Mouse (Mus musculus): ENCODE measurements around the gene Mgat2.
"Not testable (repeated sequence)": the region's sequence is repeated elsewhere in the genome, so short reads cannot be mapped to it uniquely, and the experiment has no call there.

The Mgat2 gene

DNA sequence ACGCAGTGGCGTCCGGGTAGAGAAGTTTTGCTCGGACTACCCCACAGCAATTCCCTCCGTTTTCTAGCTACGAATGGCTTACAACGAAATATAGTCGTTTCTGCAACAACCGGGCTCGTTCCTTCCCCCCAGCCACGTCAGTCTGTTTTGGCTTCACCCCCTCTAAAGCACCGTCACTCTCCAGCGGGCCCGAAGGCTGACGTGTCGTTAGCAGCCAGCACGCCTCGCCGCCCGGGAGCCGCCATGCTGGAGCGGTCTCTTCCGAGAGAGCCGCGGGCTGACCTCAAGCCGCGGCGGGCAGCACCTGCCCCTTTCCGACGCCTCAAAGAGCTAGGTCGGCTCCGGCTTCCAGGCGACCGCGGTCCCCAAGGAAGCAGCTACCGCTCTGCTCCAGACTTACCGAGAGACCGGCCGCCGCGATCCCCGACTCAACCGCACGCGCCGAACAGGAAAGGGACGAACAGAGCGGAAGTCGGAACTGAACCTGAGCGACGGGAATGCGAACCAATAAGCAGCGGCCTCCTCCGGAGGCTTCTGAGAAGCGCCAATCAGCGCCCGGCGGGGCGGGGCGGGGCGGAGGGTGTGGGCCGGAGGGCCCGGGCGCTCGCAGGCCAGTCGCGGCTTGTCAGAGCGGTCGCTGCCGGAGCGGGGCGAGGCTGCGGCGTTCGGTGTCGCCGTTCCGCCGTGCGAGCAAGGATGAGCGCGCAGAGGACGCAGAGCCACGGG lies at the start of gene Mgat2, which contains the start of gene Rpl36al:
Gene Mgat2, plus strand, starts transcription at position 575 of the 726 bp plus-strand sequence.
Gene Rpl36al, minus strand, starts transcription at position 501 of the 726 bp plus-strand sequence.
- DNase-seq (ENCODE audit: low read depth, low spot score), result peak; percentile 98

DNA sequence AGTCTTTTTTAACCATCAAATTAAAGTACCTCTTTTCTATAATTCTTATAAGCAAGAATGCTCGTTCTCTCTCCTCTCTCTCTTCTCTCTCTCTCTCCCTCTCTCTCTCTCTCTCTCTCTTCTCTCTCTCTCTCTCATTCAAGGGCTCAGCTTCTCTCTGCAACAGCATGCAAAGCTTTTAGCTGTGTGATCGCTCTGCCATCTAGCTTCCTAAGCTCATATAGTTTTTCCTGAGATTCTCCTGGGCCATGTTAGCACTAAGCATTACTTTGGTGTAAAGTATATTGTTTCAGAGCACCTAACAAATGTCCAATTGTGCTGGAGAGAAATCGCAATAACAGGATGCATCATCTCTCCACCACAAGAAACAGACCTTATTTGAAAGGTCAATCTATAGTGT lies 44.8 kb upstream of the Mgat2 start:
- DNase-seq (ENCODE audit: low read depth, low spot score), result no peak

- DNase-seq (ENCODE audit: low read depth, low spot score), result no peak
Observed at GRCm38 (mm10) chr12:69139841-69140240, 44.1 kb upstream of the Mgat2 start.

DNA sequence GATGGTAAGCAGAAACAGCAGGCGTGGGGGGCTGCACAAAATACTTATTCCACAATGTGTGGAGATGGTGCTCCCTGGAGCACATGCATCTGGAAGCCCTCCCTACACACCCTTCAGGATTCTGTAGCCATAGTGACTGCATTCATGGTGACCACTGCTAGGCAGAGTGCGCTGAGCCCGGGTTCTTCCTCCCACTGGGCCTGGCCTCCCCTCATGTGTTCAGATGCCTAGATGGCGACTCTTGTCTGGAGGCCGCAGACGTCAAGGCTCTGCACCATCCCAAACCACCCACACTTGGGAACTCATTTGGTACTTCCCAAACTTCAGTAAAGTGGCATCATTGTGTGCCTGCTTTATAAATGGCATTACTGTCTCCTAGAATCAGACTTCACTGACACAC lies 40.5 kb upstream of the Mgat2 start:
- no peak for DNase-seq (ENCODE audit: low read depth, low spot score)

- DNase-seq (ENCODE audit: low read depth, low spot score), result no peak
Observed at GRCm38 (mm10) chr12:69147166-69147735, 36.7 kb upstream of the Mgat2 start.

DNA sequence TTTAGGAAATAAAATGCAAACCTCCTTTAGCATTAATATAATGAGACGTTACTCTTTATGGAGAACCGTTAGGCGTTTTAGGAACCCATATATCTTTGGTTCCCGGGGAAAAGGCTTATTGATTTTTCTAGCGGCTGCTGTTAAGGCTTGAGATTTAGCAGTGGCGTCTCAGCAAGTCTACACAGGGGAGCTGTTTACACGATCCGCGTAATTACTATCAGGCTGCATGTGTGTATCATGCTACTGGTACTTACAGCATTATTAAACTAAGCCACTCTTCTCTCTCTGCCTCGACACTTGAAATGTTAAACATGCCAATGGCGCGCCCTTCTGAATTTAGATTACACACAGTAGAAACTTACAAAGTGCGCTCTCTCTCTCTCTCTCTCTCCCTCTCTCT lies 33.9 kb upstream of the Mgat2 start:
- DNase-seq (ENCODE audit: low read depth, low spot score), result no peak

GRCm38 (mm10) chr12:69155923-69156322 lies 28.0 kb upstream of the Mgat2 start:
- DNase-seq (ENCODE audit: low read depth, low spot score), result no peak

DNA sequence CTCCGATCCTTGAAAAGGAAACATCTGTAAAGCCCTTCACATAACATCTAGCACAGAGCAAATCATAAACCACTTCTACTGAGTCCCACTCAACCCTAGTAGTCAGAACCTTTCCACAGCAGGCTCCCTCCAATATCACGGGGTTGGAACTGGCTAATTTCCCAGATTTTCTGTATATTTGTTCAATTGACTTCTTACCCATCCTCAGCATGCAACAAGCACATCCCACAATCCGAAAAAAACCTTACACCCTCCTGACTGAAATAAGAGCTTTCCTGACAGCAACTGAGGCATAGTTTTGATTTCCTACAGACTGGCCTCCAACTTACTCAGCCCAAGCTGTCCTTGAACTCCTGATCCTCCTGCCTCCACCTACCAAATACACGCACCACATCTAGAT lies 27.5 kb upstream of the Mgat2 start:
- DNase-seq (ENCODE audit: low read depth, low spot score), result no peak

DNA sequence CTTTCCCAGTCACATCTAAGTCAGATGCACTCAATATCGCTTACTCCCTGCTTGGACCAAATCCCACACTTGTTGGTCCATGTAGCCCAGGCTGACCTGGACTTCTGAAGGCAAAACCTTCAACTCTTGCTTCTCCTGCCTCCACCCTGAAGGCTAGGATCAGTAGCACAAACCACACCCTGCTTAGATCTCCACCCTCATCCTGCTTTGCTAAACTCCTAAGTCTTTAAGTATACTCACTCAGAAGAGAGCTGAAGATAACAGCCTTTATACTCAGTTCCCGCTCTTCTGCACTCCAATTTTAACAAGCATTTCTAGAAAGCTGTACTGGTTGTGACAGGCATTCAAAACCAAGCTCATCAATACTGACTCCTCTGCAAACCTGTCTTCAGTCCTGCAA lies 26.9 kb upstream of the Mgat2 start:
- no peak for DNase-seq (ENCODE audit: low read depth, low spot score)

DNA sequence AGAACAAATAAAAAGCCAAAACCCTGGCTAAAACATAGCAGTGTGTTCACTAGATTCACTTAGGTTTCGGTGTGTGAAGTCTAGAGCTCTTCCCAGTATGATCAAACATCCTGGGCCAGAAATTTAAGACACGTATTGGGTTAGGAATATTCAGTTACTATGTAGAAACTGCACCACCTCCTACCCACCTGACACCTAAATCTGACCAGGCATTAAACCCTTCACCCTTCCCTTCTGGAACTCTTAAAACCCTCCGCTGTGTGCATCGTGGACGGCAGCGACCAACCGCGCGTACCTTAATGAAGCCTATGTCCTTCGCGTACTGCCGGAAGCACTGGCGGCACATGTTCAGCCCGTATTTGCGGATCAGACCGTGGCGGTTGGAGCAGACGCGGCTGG lies 25.6 kb upstream of the Mgat2 start:
- peak; percentile 42 for DNase-seq (ENCODE audit: low read depth, low spot score)

GRCm38 (mm10) chr12:69158765-69159577 lies 25.0 kb upstream of the Mgat2 start, which contains the start of gene Rps29:
Gene Rps29 (minus strand): TSS chr12:69159186.
- DNase-seq (ENCODE audit: low read depth, low spot score), result peak; percentile 100

- DNase-seq (ENCODE audit: low read depth, low spot score), result peak; percentile 86
Observed at GRCm38 (mm10) chr12:69159578-69159940, 24.4 kb upstream of the Mgat2 start.

DNA sequence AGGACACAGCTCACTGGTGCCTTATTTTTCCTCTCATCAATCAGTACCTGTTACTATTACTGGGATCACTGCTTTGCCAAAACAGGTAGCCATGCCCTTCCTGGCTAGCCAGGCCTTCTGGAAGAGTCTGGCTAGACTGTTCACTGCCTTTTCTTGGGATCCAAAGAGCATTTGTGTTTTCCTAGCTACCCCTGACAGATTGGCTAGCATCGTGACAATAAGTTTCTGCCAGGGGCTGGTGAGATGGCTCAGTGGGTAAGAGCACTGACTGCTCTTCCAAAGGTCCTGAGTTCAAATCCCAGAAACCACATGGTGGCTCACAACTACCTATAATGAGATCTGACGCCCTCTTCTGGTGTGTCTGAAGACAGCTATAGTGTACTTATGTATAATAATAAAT lies 23.3 kb upstream of the Mgat2 start:
- DNase-seq (ENCODE audit: low read depth, low spot score), result not testable (repeated sequence)

- not testable (repeated sequence) for DNase-seq (ENCODE audit: low read depth, low spot score)
Observed at GRCm38 (mm10) chr12:69163586-69163985, 20.4 kb upstream of the Mgat2 start.

DNA sequence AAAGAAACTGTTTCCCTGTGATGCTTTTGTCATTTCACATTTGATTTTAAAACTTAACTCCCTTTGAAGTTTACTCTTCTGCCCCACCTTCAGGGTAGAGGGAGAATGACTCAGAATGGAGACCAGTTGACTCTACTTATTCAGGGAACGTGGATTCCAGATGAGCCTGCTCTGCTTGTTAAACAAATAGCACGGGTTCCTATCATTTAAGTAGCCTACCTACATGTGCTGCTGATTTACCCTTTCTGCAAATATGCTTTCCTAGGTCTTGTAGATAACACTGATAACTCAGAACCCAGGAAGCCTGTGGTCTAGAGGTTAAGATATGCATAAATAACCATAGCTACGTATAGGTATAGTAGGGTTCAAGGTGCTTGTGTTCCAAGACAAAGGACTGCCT lies 19.1 kb upstream of the Mgat2 start:
- DNase-seq (ENCODE audit: low read depth, low spot score), result peak; percentile 32

DNA sequence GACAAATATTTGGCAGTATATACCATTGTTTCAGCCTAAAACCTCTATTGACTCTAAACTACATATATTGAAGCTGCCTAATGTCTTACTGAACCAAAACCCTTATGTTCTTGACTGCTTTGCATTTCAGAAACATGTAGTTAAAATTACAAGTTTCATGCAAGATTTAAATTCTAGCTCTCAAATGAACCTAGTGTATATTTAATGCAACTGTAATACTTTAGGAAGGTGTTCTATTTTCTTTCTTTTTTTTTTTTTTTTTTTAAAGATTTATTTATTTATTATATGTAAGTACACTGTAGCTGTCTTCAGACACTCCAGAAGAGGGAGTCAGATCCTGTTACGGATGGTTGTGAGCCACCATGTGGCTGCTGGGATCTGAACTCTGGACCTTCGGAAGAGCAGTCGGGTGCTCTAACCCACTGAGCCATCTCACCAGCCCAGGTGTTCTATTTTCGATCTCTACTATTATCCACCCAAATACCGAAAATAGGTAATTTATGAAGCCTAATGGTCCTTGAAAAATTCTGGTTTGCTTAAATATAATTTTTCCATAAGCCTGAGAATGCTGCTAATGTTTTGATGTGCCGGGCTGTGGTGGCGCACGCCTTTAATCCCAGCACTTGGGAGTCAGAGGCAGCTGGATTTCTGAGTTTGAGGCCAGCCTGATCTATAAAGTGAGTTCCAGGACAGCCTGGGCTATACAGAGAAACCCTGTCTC lies 16.9 kb upstream of the Mgat2 start:
- not testable (repeated sequence) for DNase-seq (ENCODE audit: low read depth, low spot score)

DNA sequence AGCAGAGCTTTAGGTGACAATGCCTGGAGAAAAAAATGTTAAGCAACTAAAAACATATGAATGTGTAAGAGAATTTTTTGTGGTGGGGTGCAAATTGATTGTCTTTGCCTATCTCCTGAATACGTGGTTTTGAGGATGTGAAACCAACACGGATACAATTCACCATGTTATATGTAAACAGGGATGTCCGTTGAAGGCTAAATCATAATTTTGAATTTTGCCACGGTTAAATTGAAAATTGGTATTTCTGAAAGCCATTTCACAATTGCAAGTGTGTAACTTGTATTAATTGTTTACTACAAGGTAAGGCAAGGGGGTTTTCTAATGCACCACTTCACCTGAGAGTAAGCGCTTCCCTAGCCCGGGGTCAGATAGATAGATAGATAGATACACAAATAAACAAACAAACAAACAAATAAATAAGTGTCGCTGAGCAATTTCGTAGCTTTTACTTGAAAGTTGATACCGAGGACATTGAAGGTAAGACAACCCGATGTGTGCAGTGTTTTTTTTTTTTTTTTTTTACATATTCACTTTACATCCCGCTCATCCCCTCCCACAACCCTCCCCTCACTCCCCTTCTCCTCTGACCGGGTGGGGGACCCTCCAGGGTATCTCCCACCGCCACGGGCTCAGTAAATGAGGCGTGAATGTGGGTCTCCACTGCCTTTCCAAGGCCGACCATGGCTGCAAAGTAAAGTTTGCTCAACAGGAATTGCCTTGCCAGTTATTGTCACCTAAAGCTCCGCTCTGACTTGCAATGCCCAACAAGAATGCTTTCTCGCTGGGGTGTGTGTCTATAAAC lies 16.1 kb upstream of the Mgat2 start:
- DNase-seq (ENCODE audit: low read depth, low spot score), result no peak

DNA sequence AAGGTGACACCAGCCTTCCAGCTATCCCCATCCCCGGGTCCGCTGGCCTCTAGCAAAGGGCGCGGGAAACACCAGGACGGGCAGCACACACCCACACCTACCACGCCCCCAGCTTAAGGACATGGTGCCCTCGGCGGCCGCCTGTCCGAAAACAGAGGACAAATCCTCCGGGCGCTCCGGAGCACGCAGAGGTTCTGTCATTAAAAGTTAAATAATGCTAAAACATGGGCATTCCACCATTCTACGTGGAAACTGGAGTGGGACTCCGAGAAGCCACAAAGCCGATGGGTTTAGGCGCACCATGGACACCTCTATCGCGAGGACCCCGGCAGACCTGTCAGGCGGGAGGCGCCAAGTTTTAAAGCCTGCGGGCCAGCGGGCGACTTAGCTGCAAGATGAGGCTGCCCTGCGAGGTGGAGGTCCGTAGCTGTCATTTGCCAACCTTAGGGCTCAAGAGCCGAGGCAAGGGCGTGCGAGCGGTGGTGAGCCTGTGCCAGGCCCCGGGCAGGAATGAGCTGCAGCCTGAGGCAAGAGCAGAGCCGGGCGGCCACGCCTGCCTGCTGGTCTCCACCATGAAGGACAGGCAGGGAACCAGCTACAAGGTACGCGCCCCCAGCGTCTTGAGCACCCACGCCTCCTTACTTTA lies 15.4 kb upstream of the Mgat2 start, which contains the start of gene Lrr1:
Gene Lrr1, plus strand, starts transcription at position 354 of the 646 bp plus-strand sequence.
- peak; percentile 82 for DNase-seq (ENCODE audit: low read depth, low spot score)

GRCm38 (mm10) chr12:69171307-69171706 lies 12.7 kb upstream of the Mgat2 start:
- DNase-seq (ENCODE audit: low read depth, low spot score), result no peak

DNA sequence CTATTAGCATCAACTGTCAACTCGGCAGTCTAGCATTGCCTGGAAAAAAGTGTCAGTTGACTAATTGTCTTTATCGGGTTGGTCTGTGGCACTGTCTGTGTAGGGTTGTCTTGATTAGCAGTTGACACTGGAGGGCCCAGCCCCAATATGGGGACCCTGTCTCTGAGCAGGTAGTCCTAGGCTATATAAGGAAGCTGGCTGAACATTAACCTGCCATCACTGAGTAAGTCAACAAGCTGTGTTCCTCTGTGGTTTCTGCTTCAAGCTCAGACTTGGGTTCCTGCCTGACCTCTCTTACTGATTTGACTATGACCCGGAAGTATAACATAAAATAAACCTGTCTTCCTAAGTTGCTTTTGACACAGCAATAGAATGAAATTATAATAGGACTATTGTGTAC lies 8.0 kb upstream of the Mgat2 start:
- no peak for DNase-seq (ENCODE audit: low read depth, low spot score)
